Mouse (Mus musculus) heart, postnatal 0 days (tissue): Measurements from ENCODE around the gene Slc2a8. TPM values are rescaled to one million over a fixed set of nuclear protein-coding genes. Genes with fewer than 3 reads are reported as not detected.

Source experiments
- ATAC-seq: fragments of 200-750 bp; cut with Nextera tagmentation; 2 replicates; pipeline ENCODE4 v1.8.0; 2017; ENCODE audit warnings: low read depth, moderate number of reproducible peaks, moderate library complexity; ENCODE audit not compliant: insufficient read depth
- DNase-seq: peaks from one replicate; pipeline ENCODE4 v3.0.0-alpha.2; 2016; ENCODE audit warnings: low spot score
- H3K27ac ChIP-seq: fragments of 300-500 bp; sonication (generic); 2 replicates; pipeline ENCODE4 v1.5.1; 2014; ENCODE audit warnings: low read depth, mild to moderate bottlenecking
- H3K27me3 ChIP-seq: fragments of 300-500 bp; sonication (generic); 2 replicates; pipeline ENCODE4 v1.6.1; 2014; ENCODE audit warnings: low read length, mixed read lengths; ENCODE audit not compliant: control insufficient read depth, insufficient read depth
- H3K36me3 ChIP-seq: fragments of 300-500 bp; sonication (generic); replicated peaks from 2 replicates; pipeline ENCODE4 v1.6.1; 2014; ENCODE audit warnings: low read length, mixed read lengths; ENCODE audit not compliant: control insufficient read depth, insufficient read depth
- H3K4me1 ChIP-seq: fragments of 300-500 bp; sonication (generic); 2 replicates; pipeline ENCODE4 v1.6.1; 2014; ENCODE audit warnings: antibody characterized with exemption; ENCODE audit not compliant: control insufficient read depth, insufficient read depth
- H3K4me2 ChIP-seq: fragments of 300-500 bp; sonication (generic); 2 replicates; pipeline ENCODE4 v1.6.1; 2014; ENCODE audit warnings: low read depth, mild to moderate bottlenecking, low read length, moderate library complexity
- H3K4me3 ChIP-seq: fragments of 300-500 bp; sonication (generic); 2 replicates; pipeline ENCODE4 v1.5.1; 2014; ENCODE audit warnings: low read depth, low read length
- H3K9ac ChIP-seq: fragments of 300-500 bp; sonication (generic); replicated peaks from 2 replicates; pipeline ENCODE4 v1.6.1; 2014; ENCODE audit warnings: low read depth, low read length, mixed read lengths
- H3K9me3 ChIP-seq: fragments of 300-500 bp; sonication (generic); replicated peaks from 2 replicates; pipeline ENCODE4 v1.6.1; 2016; ENCODE audit warnings: low read length; ENCODE audit not compliant: control insufficient read depth
- CTCF ChIP-seq: IDR thresholded peaks from 2 replicates; pipeline ENCODE4 v1.5.1; 2016; ENCODE audit warnings: antibody characterized with exemption, control low read depth, low read depth
- EP300 ChIP-seq: IDR thresholded peaks from 2 replicates; pipeline ENCODE4 v1.6.1; 2016; ENCODE audit warnings: antibody characterized with exemption, low read depth
- WGBS: fragments of 180-500 bp; shearing (Covaris S2); extraction: QIAGEN DNeasy Blood & Tissue Kit; methylation state at CpG from one replicate; pipeline ENCODE4 v1.1.7; 2014; 5-methylcytosine and 5-hydroxymethylcytosine counted together
- polyA plus RNA-seq: library from polyadenylated mRNA; unstranded; fragments of >200 nt; fragmentation: Nextera tagmentation; extraction: Ambion mirVana; gene quantifications from 2 replicates; pipeline ENCODE4 v1.2.1, GENCODE M21; 2015
- total RNA-seq: library from RNA; depleted of rRNA; stranded (reverse); fragments of >200 nt; gene quantifications from 2 replicates; pipeline ENCODE4 v1.2.3, GENCODE M21; 2014; ENCODE audit warnings: low replicate concordance

The Slc2a8 gene
- total and polyA plus RNA-seq, 2 experiments from 2014 or later, result 24.7 to 42.1 TPM

DNA sequence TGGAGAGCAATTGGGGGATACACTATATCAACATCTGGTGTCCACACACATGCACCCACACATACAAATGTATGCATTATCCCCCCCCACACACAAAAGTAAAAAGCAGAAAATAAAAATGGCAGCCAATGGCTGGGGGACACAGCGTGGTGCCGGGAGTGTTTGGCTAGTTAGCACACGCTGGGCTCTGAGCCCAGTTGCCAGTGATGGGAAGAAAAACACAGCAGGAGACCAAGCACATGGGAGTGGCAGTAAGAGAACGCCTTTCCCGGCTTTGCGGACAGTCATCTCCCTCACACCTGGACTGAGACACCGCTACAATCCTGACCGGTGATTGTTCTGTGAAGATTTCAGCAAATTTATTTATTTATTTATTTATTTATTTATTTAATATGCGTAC is 10.6 kb downstream of the Slc2a8 start:
- no peak for ATAC-seq
- no peak for DNase-seq
- 58% methylated on average over 9 of the region's 9 CpGs for WGBS
- Histone ChIP-seq H3K4me1 (peaks cover 17% of the 10 kb centered on the region), H3K27ac (no peak overlapping the region), H3K4me3 (no peak overlapping the region), H3K27me3 (no peaks in the 10 kb centered on the region), H3K36me3 (peaks cover 34% of the 10 kb centered on the region), H3K4me2 (no peak overlapping the region), H3K9ac (no peak overlapping the region), H3K9me3 (no peaks in the 10 kb centered on the region)
- TF ChIP-seq CTCF (no peak), EP300 (no peak)

DNA sequence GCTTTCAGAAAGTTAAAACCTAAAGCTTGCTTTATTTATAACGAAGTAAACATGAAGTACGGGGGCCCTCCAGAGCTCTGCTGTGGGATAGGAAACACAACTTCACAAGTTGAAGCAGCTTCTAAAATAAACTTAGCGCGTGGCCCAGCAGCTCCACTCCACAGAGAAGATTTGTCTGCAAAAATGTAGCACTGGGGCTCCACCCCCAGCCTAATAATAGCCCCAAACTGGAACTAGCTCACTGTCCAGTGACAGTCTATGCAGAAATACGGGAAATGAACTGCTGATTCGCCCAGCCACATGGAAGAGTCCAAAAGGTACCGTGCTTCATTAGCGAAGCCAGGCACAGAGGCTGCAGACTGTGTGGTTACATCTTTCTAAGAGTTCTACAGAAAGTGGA is 12.6 kb downstream of the Slc2a8 start:
- no peaks in the 10 kb centered on the region for H3K27me3 ChIP-seq
- WGBS, result 27% methylated on average over 8 of the region's 8 CpGs
- peak overlapping the region; percentile 85 for H3K27ac ChIP-seq
- peak overlapping the region; percentile 49 for H3K4me2 ChIP-seq
- no peak overlapping the region for H3K9ac ChIP-seq
- H3K9me3 ChIP-seq, result no peaks in the 10 kb centered on the region
- peak; percentile 45; the same call in 1 of the 2 replicates for ATAC-seq
- no peak for TF ChIP-seq EP300
- no peak for TF ChIP-seq CTCF
- H3K4me1 ChIP-seq, result peaks cover 17% of the 10 kb centered on the region
- DNase-seq, result peak; percentile 58
- H3K36me3 ChIP-seq, result peaks cover 24% of the 10 kb centered on the region
- no peak overlapping the region for H3K4me3 ChIP-seq

DNA sequence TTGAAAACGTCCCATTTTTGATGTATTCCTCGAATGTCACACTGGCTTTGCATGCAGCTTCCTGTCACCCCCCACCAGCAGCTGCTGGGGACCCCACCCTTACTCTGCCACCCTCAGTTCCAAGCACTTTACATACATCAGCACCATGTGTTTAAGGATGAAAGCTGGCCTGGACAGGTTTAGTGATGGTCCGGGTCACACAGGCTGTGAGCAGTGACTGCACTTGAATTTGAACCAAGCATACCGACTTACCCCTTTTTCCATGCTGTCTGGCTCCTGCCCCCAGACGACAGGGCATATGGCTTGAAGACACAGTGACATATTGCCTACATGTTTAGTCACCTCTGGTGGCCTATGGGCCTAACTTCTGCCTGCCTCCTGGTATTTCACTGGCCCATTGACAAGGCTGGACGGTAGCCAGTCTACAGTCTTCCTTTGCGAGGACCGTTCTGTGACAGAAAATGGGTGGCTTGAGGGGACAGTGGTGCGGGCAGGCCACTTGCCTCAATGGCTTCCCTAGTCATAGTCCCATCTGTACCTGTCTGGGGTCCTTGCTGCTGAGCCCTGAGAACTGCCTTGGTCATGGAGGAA is 13.8 kb downstream of the Slc2a8 start:
- Histone ChIP-seq H3K9me3 (no peaks in the 10 kb centered on the region), H3K27ac (peak overlapping the region; percentile 98), H3K27me3 (no peaks in the 10 kb centered on the region), H3K4me3 (0 out of 2 replicates have a peak overlapping the region, but pooled peaks have one; percentile 58), H3K4me2 (peak overlapping the region; percentile 79), H3K9ac (no peak overlapping the region), H3K36me3 (peaks cover 25% of the 10 kb centered on the region), H3K4me1 (peaks cover 21% of the 10 kb centered on the region)
- TF ChIP-seq EP300 (no peak), CTCF (no peak)
- ATAC-seq, result no peak
- no peak for DNase-seq
- 72% methylated on average over 9 of the region's 9 CpGs for WGBS

DNA sequence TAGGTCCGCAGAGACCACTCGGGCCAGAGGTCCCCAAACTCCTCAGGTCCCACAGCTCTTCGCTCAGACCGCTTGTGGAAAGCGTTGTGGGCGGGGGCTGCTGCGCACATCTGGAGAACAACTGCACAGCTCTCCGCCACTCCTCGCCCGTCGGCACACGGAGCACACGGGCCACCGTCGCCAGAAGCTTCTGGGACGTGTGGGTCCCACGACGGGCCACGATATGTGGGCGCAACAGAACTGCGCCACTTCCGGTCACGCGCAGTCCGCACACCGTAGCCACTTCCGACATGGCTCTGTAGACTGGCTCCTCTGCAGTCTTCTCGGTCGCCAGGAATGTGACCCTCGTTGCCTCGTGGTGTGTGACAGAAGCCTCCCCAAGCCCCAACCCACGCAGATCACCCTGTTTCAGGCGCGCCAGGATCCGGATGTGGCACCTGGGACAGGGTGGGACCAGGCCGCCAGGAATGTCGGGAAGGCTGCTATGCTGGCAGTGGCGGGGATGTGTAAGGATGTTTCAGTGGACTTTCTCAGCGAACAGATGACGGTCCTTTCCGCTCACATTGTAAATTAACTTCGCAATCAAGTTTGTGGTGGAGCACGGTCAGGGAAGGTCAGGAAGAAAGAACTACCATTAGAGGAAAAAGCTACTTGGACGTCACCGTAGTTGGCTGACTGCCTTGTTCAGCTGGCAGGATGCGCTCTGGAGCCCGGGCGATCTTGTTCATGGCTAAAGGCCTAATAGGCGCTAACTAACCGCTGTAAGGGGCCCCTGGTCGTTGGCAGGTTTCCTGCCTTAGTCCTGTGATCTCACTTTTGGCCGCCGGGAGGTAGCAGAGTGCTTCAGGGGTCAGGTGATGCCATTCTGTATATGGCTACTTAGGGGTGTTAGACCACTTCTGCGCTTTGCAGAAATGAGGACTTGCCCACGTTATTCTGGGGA is 14.9 kb downstream of the Slc2a8 start:
- Histone ChIP-seq H3K36me3 (peaks cover 22% of the 10 kb centered on the region), H3K4me1 (peaks cover 28% of the 10 kb centered on the region), H3K4me3 (peak overlapping the region; percentile 58), H3K27ac (peak overlapping the region; percentile 98), H3K27me3 (no peaks in the 10 kb centered on the region), H3K4me2 (peak overlapping the region; percentile 79), H3K9ac (peak overlapping the region; percentile 72), H3K9me3 (no peaks in the 10 kb centered on the region)
- DNase-seq, result peak; percentile 92
- peak; percentile 62 for TF ChIP-seq CTCF
- TF ChIP-seq EP300, result 0 out of 2 replicates have a peak, but pooled peaks have one; percentile 25
- under 1% methylated on average over 55 of the region's 55 CpGs for WGBS
- ATAC-seq, result peak; percentile 87

DNA sequence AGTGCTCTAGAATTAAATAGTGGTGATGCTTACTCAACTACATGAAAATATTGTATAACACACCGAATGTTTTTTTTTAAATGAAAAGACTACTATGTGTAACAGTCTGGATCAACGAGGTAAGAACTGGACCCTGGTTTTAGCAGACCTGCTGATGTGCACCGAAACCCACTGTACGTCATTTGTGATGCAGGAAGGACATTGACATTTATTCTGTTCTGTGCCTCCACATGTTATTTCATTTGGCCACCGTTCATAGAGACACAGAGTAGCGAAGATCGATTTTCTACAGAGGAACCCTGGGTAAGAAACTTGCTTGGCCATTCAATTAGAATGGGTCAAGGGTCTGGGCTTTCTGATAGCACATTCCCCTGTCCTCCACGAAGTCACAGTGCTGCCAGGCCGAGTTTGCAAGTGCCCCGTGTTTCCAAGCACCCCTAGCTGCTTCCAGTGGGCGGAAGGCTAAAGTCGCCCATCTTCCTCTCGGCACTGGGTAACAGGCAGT is 15.6 kb downstream of the Slc2a8 start:
- TF ChIP-seq CTCF, result no peak
- TF ChIP-seq EP300, result no peak
- no peak for ATAC-seq
- no peak for DNase-seq
- 6% methylated on average over 13 of the region's 13 CpGs for WGBS
- Histone ChIP-seq H3K36me3 (peaks cover 22% of the 10 kb centered on the region), H3K27ac (peak overlapping the region; percentile 98), H3K9me3 (no peaks in the 10 kb centered on the region), H3K4me2 (peak overlapping the region; percentile 79), H3K4me3 (peak overlapping the region; percentile 58), H3K4me1 (peaks cover 28% of the 10 kb centered on the region), H3K9ac (peak overlapping the region; percentile 72), H3K27me3 (no peaks in the 10 kb centered on the region)
